Mouse (Mus musculus): ENCODE data around the gene Stil. TPM values are rescaled to one million over a fixed set of nuclear protein-coding genes. Genes with fewer than 3 reads are reported as not detected.

The Stil gene
- polyA plus RNA-seq, 1 experiment from 2014 or later = 0.61 TPM

DNA sequence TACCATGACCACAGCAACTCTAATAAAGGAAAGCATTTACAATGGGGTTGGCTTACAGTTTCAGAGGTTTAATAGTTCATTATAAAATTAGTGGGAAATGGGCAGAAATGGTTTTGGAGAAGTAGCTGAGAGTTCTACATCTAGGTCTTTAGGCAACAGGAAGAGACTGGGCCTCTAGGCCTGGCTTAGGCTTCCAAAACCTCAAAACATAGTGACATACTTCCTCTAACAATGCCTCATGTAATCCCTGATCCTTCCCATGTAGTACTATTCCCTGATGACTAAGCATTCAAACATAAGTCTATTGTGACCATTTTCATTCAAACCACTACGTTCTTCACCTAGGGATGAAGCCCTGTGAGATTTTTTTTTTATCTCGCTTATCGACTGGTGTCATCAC is 5.7 kb upstream of the Stil start:
- TF ChIP-seq EP300 (IDR thresholded peaks at IDR 0.05) = no peak
- TF ChIP-seq CTCF (IDR thresholded peaks at IDR 0.05) = no peak
- WGBS = 86% methylated on average over 3 of the region's 3 CpGs
- H3K36me3 ChIP-seq (ENCODE audit: insufficient read depth, low read length) = no peaks in the 10 kb centered on the region
- DNase-seq (ENCODE audit: low spot score) (no peak), ATAC-seq (no peak)
- no peak overlapping the region for H3K4me3 ChIP-seq (ENCODE audit: low read depth, low read length)
- H3K27me3 ChIP-seq (replicated peaks; ENCODE audit: insufficient read depth, low read length) = 0 out of 2 replicates have a peak, but pooled peaks cover 3% of the 10 kb centered on the region
- no peak overlapping the region for H3K4me2 ChIP-seq (replicated peaks; ENCODE audit: low read depth, low read length)
- H3K27ac ChIP-seq (ENCODE audit: low read length) = no peak overlapping the region
- no peak overlapping the region for H3K9ac ChIP-seq (replicated peaks; ENCODE audit: low read depth)
- H3K4me1 ChIP-seq (ENCODE audit: insufficient read depth, low read depth, low read length) = 0 out of 2 replicates have a peak, but pooled peaks cover 1% of the 10 kb centered on the region
- H3K9me3 ChIP-seq (ENCODE audit: low read length) = no peaks in the 10 kb centered on the region

DNA sequence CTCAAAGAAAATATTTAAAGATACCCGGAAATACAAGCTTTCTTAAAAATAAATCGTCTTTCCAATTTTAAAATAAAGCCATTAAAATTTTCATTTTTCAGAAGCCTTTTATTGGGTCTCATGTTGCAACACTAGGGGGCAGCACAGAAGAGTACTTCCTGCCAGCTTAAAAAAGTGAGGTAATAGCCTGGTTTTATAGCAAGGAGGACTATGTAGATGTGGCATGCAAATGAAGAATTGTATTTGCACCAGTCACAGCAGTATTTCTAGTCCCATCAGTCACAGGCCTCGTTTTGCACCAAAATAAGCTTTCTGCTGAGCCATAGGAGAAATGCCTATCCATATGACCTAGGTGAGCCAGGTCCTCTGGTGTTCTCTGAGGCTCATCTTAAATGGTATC is 2.9 kb upstream of the Stil start:
- H3K36me3 ChIP-seq (ENCODE audit: insufficient read depth, low read length) = no peaks in the 10 kb centered on the region
- H3K4me2 ChIP-seq (replicated peaks; ENCODE audit: low read depth, low read length) = no peak overlapping the region
- H3K4me1 ChIP-seq (ENCODE audit: insufficient read depth, low read depth, low read length) = 0 out of 2 replicates have a peak, but pooled peaks cover 2% of the 10 kb centered on the region
- 0 out of 2 replicates have a peak, but pooled peaks cover 3% of the 10 kb centered on the region for H3K27me3 ChIP-seq (replicated peaks; ENCODE audit: insufficient read depth, low read length)
- ATAC-seq (no peak), DNase-seq (ENCODE audit: low spot score) (peak; percentile 57)
- TF ChIP-seq CTCF (IDR thresholded peaks at IDR 0.05) = peak; percentile 66
- TF ChIP-seq EP300 (IDR thresholded peaks at IDR 0.05) = no peak
- no peak overlapping the region for H3K9ac ChIP-seq (replicated peaks; ENCODE audit: low read depth)
- H3K4me3 ChIP-seq (ENCODE audit: low read depth, low read length) = no peak overlapping the region
- WGBS = 48% methylated on average over 3 of the region's 3 CpGs
- no peak overlapping the region for H3K27ac ChIP-seq (ENCODE audit: low read length)
- H3K9me3 ChIP-seq (ENCODE audit: low read length) = no peaks in the 10 kb centered on the region

DNA sequence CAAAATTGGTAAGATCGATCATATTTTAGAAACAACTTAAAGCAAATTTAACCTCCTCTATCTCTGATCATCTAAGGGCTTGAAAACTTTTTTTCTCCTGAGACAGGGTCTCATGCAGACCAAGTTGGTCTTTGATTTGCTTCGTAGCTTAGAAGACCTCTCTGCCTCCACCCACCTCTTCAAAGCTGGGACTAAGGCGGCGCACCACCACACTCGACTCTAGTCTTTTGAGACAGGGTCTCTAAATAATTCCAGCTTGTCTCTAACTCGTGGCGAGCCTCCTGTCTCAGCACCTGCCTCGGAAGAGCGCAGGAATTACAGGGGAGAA is 550 bp upstream of the Stil start:
- TF ChIP-seq CTCF (IDR thresholded peaks at IDR 0.05) = no peak
- no peak for TF ChIP-seq EP300 (IDR thresholded peaks at IDR 0.05)
- Histone ChIP-seq H3K36me3 (ENCODE audit: insufficient read depth, low read length) (no peaks in the 10 kb centered on the region), H3K4me1 (ENCODE audit: insufficient read depth, low read depth, low read length) (0 out of 2 replicates have a peak, but pooled peaks cover 2% of the 10 kb centered on the region), H3K9ac (replicated peaks; ENCODE audit: low read depth) (peak overlapping the region; percentile 32), H3K4me3 (ENCODE audit: low read depth, low read length) (peak overlapping the region; percentile 41), H3K27ac (ENCODE audit: low read length) (peak overlapping the region; percentile 81), H3K9me3 (ENCODE audit: low read length) (no peaks in the 10 kb centered on the region), H3K4me2 (replicated peaks; ENCODE audit: low read depth, low read length) (peak overlapping the region; percentile 61), H3K27me3 (replicated peaks; ENCODE audit: insufficient read depth, low read length) (0 out of 2 replicates have a peak, but pooled peaks cover 3% of the 10 kb centered on the region)
- DNase-seq (ENCODE audit: low spot score) (no peak), ATAC-seq (peak; percentile 24)
- WGBS = 6% methylated on average over 9 of the region's 9 CpGs

DNA sequence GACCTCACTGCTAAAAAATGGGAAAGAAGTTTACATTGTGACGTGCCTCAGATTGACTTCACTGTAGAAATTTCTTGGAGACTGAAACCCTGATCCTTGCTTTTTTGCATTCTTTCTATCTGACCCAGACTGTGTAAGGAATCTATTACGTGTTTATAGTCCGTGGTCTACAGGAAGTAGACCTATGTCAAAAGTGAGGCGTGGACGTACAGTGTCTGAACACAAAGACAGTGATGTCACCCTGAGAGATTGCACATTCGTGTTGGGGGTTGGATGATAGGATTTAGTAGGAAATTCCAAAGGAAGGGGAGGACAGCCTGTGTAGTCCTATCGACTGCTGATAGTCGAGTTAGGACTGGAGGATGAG is 453 bp downstream of the Stil start:
- Histone ChIP-seq H3K4me3 (ENCODE audit: low read depth, low read length) (peak overlapping the region; percentile 41), H3K9ac (replicated peaks; ENCODE audit: low read depth) (no peak overlapping the region), H3K36me3 (ENCODE audit: insufficient read depth, low read length) (peaks cover 4% of the 10 kb centered on the region; the same call in 1 of the 2 replicates), H3K4me1 (ENCODE audit: insufficient read depth, low read depth, low read length) (0 out of 2 replicates have a peak, but pooled peaks cover 2% of the 10 kb centered on the region), H3K27me3 (replicated peaks; ENCODE audit: insufficient read depth, low read length) (0 out of 2 replicates have a peak, but pooled peaks cover 3% of the 10 kb centered on the region), H3K27ac (ENCODE audit: low read length) (no peak overlapping the region), H3K4me2 (replicated peaks; ENCODE audit: low read depth, low read length) (peak overlapping the region; percentile 65), H3K9me3 (ENCODE audit: low read length) (no peaks in the 10 kb centered on the region)
- DNase-seq (ENCODE audit: low spot score) = peak; percentile 24
- no peak for ATAC-seq
- under 1% methylated on average over 8 of the region's 8 CpGs for WGBS
- TF ChIP-seq CTCF (IDR thresholded peaks at IDR 0.05) = no peak
- no peak for TF ChIP-seq EP300 (IDR thresholded peaks at IDR 0.05)

DNA sequence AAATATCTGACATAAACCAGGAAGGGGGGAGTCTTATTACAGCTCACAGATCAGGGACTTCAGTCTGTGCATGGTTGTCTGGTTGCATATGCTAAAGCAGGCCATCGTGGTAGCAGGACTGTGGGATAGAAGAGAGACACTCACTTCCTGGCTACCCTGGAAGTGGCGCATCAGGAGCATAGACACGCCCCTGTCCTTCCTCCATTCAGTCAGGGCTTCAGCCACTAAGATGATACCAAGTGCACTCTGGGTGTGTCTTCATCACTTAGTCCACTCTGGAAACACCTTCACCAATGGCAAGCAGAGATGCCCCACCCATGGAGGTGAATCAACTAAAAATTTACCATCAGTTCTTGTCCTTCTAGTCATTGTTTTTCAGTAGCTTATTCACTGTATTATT is 14.3 kb downstream of the Stil start:
- no peak overlapping the region for H3K4me2 ChIP-seq (replicated peaks; ENCODE audit: low read depth, low read length)
- no peaks in the 10 kb centered on the region for H3K4me1 ChIP-seq (ENCODE audit: insufficient read depth, low read depth, low read length)
- no peak for DNase-seq (ENCODE audit: low spot score)
- H3K9me3 ChIP-seq (ENCODE audit: low read length) = no peaks in the 10 kb centered on the region
- H3K27ac ChIP-seq (ENCODE audit: low read length) = no peak overlapping the region
- no peak for TF ChIP-seq EP300 (IDR thresholded peaks at IDR 0.05)
- TF ChIP-seq CTCF (IDR thresholded peaks at IDR 0.05) = no peak
- H3K9ac ChIP-seq (replicated peaks; ENCODE audit: low read depth) = no peak overlapping the region
- no peak overlapping the region for H3K4me3 ChIP-seq (ENCODE audit: low read depth, low read length)
- 88% methylated on average over 3 of the region's 3 CpGs for WGBS
- no peak for ATAC-seq
- no peaks in the 10 kb centered on the region for H3K36me3 ChIP-seq (ENCODE audit: insufficient read depth, low read length)
- H3K27me3 ChIP-seq (replicated peaks; ENCODE audit: insufficient read depth, low read length) = no peaks in the 10 kb centered on the region

DNA sequence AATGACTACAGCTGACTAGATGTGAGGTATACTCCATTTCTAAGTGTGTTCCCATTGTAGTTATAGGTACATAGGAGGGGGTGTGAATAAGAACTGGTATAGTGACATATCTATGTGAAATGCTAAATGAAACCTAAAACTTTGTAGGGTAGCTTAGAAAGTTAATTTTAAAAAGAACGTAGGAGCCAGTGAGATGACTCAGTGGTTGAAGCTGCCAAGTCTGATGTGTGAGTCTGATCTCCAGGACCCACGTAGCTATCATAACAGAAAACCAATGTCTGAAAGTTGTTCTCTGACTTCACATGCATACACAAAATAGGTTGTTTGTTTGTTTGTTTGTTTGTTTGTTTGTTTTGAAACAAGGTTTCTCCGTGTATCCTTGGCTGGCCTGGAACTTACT is 20.0 kb downstream of the Stil start:
- H3K36me3 ChIP-seq (ENCODE audit: insufficient read depth, low read length) = no peaks in the 10 kb centered on the region
- no peak for ATAC-seq
- H3K9me3 ChIP-seq (ENCODE audit: low read length) = no peaks in the 10 kb centered on the region
- no peak for DNase-seq (ENCODE audit: low spot score)
- no peaks in the 10 kb centered on the region for H3K27me3 ChIP-seq (replicated peaks; ENCODE audit: insufficient read depth, low read length)
- TF ChIP-seq CTCF (IDR thresholded peaks at IDR 0.05) = no peak
- no peak for TF ChIP-seq EP300 (IDR thresholded peaks at IDR 0.05)
- no peak overlapping the region for H3K27ac ChIP-seq (ENCODE audit: low read length)
- H3K4me1 ChIP-seq (ENCODE audit: insufficient read depth, low read depth, low read length) = no peaks in the 10 kb centered on the region
- H3K9ac ChIP-seq (replicated peaks; ENCODE audit: low read depth) = no peak overlapping the region
- H3K4me2 ChIP-seq (replicated peaks; ENCODE audit: low read depth, low read length) = no peak overlapping the region
- H3K4me3 ChIP-seq (ENCODE audit: low read depth, low read length) = no peak overlapping the region
- 84% methylated on average over 3 of the region's 3 CpGs for WGBS

DNA sequence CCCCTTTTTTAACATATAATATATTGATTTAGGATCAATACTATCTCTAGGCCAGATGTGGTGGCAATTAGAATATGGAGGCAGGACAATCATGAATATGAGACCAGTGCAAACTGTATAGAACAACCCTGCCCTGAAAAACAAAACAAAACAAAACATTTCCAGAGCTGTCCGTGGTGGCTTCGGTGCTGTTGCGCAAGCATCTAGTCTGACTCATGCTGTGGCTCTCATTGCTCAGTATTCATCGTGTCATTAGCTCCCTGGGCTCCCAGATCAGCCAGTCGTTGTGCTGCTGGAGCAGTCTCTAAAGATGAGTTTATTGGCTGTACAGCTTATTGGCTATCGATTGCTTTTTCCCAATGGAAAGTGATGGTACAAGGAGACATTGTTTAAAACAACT is 35.1 kb downstream of the Stil start:
- H3K4me3 ChIP-seq (ENCODE audit: low read depth, low read length) = no peak overlapping the region
- WGBS = 49% methylated on average over 6 of the region's 6 CpGs
- DNase-seq (ENCODE audit: low spot score) = peak; percentile 78
- H3K27me3 ChIP-seq (replicated peaks; ENCODE audit: insufficient read depth, low read length) = no peaks in the 10 kb centered on the region
- peak; percentile 44; the same call in 1 of the 2 replicates for ATAC-seq
- TF ChIP-seq CTCF (IDR thresholded peaks at IDR 0.05) = no peak
- TF ChIP-seq EP300 (IDR thresholded peaks at IDR 0.05) = no peak
- H3K9me3 ChIP-seq (ENCODE audit: low read length) = no peaks in the 10 kb centered on the region
- no peak overlapping the region for H3K27ac ChIP-seq (ENCODE audit: low read length)
- no peak overlapping the region for H3K4me2 ChIP-seq (replicated peaks; ENCODE audit: low read depth, low read length)
- H3K4me1 ChIP-seq (ENCODE audit: insufficient read depth, low read depth, low read length) = no peaks in the 10 kb centered on the region
- H3K9ac ChIP-seq (replicated peaks; ENCODE audit: low read depth) = no peak overlapping the region
- H3K36me3 ChIP-seq (ENCODE audit: insufficient read depth, low read length) = no peaks in the 10 kb centered on the region
